Mouse (Mus musculus): ENCODE measurements around the gene Gm4756. TPM values are rescaled to one million over a fixed set of nuclear protein-coding genes. Genes with fewer than 3 reads are reported as not detected.

The Gm4756 gene
- total and polyA plus RNA-seq, 3 experiments: not detected

DNA sequence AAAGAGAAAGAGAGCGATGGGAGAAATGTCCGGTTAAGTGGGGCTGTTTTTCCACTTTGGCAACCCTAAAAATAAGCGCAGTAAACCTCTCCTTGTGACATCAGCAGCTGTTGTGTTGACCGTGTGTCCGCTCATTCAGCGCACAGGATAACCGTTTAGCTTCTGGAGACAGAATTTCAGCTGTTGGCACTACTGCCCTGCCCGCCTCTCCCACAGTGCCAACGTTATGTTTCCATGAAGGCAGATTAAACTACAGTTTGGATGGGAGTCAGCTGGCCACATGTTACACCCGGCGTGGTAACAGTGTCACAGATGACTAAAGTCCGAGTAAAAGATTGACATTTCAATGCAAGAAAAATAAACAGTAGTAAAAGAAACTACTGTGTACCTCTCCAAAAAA is 45.0 kb upstream of the Gm4756 start:
- no peak for DNase-seq (ENCODE audit: extremely low read depth)
- TF ChIP-seq HCFC1 (IDR thresholded peaks at IDR 0.05; ENCODE audit: low read depth, low read length): no peak
- no peak for TF ChIP-seq CHD2 (IDR thresholded peaks at IDR 0.05; ENCODE audit: low read length)
- TF ChIP-seq USF1 (IDR thresholded peaks at IDR 0.05; ENCODE audit: low read depth, low read length): no peak
- no peak for TF ChIP-seq POLR2A (IDR thresholded peaks at IDR 0.05; ENCODE audit: low read depth, low read length)
- no peak for TF ChIP-seq EP300 (IDR thresholded peaks at IDR 0.05; ENCODE audit: low read length)
- TF ChIP-seq JUN (IDR thresholded peaks at IDR 0.05; ENCODE audit: insufficient read depth, low read depth, low read length): no peak
- TF ChIP-seq RCOR1 (conservative IDR thresholded peaks at IDR 0.05; ENCODE audit: low read depth, low read length): no peak
- no peak for TF ChIP-seq KAT2A (IDR thresholded peaks at IDR 0.05; ENCODE audit: insufficient replicate concordance, low read length)
- no peak for TF ChIP-seq UBTF (IDR thresholded peaks at IDR 0.05; ENCODE audit: low read depth, low read length)
- no peak for TF ChIP-seq RAD21 (IDR thresholded peaks at IDR 0.05; ENCODE audit: low read depth, low read length)
- TF ChIP-seq POLR2AphosphoS2 (IDR thresholded peaks at IDR 0.05; ENCODE audit: low read depth, low read length): no peak
- no peak for TF ChIP-seq GABPA (IDR thresholded peaks at IDR 0.05; ENCODE audit: insufficient replicate concordance, low read depth, low read length)
- TF ChIP-seq ETS1 (conservative IDR thresholded peaks at IDR 0.05; ENCODE audit: low read depth, low read length): no peak
- TF ChIP-seq CHD1 (IDR thresholded peaks at IDR 0.05; ENCODE audit: low read depth, low read length): no peak
- no peak for TF ChIP-seq CTCF (conservative IDR thresholded peaks at IDR 0.05 in 1 of 2, IDR thresholded peaks at IDR 0.05 in 1 of 2; ENCODE audit: low read depth in 2 of 2, low read length in 2 of 2)
- Histone ChIP-seq H3K4me1 (ENCODE audit: control insufficient read depth in 1 of 2, insufficient read depth in 2 of 2) (no peaks in the 10 kb centered on the region; a peak in 1 of 4 replicates), H3K27me3 (replicated peaks) (no peaks in the 10 kb centered on the region), H3K36me3 (replicated peaks in 1 of 2; ENCODE audit: control insufficient read depth in 1 of 2, insufficient read depth in 1 of 2, low read length in 1 of 2) (no peaks in the 10 kb centered on the region), H3K4me2 (ENCODE audit: insufficient read depth, low read depth, poor library complexity, severe bottlenecking) (peak overlapping the region; percentile 59), H3K79me2 (replicated peaks; ENCODE audit: control insufficient read depth, extremely low read depth, insufficient read depth, poor library complexity, severe bottlenecking) (no peaks in the 10 kb centered on the region), H3K9ac (ENCODE audit: insufficient read depth, low read depth) (no peak overlapping the region), H3K27ac (ENCODE audit: insufficient read depth, low read depth) (no peak overlapping the region), H3K9me3 (replicated peaks; ENCODE audit: low read length) (no peaks in the 10 kb centered on the region), H3K4me3 (replicated peaks in 1 of 3; ENCODE audit: low read depth in 2 of 3, low read length in 2 of 3, poor library complexity in 1 of 3) (no peak overlapping the region)
- dilution Hi-C loops (cut with MboI; ENCODE audit: extremely low pct_ligation_motif_present, extremely low pct_unique_long_range_greater_than_20kb, low sequenced_read_pairs) (no loop called here), in situ Hi-C loops (cut with MboI; ENCODE audit: low pct_ligation_motif_present, low pct_unique_long_range_greater_than_20kb, low sequenced_read_pairs) (loop anchor here (10.0 kb wide), 2 partner anchors 230 to 280 kb away; no protein-coding TSS in a partner anchor)

DNA sequence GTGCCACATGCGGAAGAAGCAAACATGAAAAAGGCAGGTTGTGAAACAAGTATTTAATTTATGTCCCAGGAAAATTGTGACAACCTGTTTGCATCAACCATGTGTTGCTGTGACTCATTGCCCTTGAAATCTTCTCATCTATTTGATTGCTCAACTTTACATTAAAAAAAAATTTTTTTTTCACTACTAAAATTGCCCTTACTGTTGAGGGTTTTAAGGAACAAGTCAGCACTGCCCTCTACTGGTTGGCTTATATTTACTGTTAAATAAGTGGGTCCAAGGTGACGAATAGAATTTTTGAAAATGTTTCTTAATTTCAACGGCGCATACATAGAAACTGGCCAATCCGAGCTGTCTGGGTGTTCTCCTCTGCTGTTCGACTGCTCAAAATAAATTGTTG is 44.4 kb upstream of the Gm4756 start:
- in situ Hi-C loops (cut with MboI; ENCODE audit: low pct_ligation_motif_present, low pct_unique_long_range_greater_than_20kb, low sequenced_read_pairs): loop anchor here (10.0 kb wide), 2 partner anchors 229 to 281 kb away; no protein-coding TSS in a partner anchor
- no peaks in the 10 kb centered on the region for H3K9me3 ChIP-seq (replicated peaks; ENCODE audit: low read length)
- dilution Hi-C loops (cut with MboI; ENCODE audit: extremely low pct_ligation_motif_present, extremely low pct_unique_long_range_greater_than_20kb, low sequenced_read_pairs): no loop called here
- TF ChIP-seq NRF1 (IDR thresholded peaks at IDR 0.05; ENCODE audit: low read depth, low read length) (no peak), ETS1 (conservative IDR thresholded peaks at IDR 0.05; ENCODE audit: low read depth, low read length) (no peak), SMC3 (IDR thresholded peaks at IDR 0.05; ENCODE audit: low read depth, low read length) (peak; percentile 55), RCOR1 (conservative IDR thresholded peaks at IDR 0.05; ENCODE audit: low read depth, low read length) (no peak), ELF1 (IDR thresholded peaks at IDR 0.05; ENCODE audit: low read depth, low read length) (no peak), CTCF (conservative IDR thresholded peaks at IDR 0.05 in 1 of 2, IDR thresholded peaks at IDR 0.05 in 1 of 2; ENCODE audit: low read depth in 2 of 2, low read length in 2 of 2) (peak; percentile 18 to 78; a peak in 3 of 4 replicates), TCF12 (IDR thresholded peaks at IDR 0.05; ENCODE audit: low read depth, low read length) (no peak), HCFC1 (IDR thresholded peaks at IDR 0.05; ENCODE audit: low read depth, low read length) (no peak), MAX (IDR thresholded peaks at IDR 0.05; ENCODE audit: low read length) (no peak), UBTF (IDR thresholded peaks at IDR 0.05; ENCODE audit: low read depth, low read length) (no peak), MAZ (IDR thresholded peaks at IDR 0.05; ENCODE audit: low read depth, low read length) (no peak), E2F4 (IDR thresholded peaks at IDR 0.05; ENCODE audit: insufficient replicate concordance, low read depth, low read length) (no peak), JUN (IDR thresholded peaks at IDR 0.05; ENCODE audit: insufficient read depth, low read depth, low read length) (no peak), PAX5 (IDR thresholded peaks at IDR 0.05; ENCODE audit: low read length) (no peak), CHD2 (IDR thresholded peaks at IDR 0.05; ENCODE audit: low read length) (no peak), POLR2A (IDR thresholded peaks at IDR 0.05; ENCODE audit: low read depth, low read length) (no peak), TBP (conservative IDR thresholded peaks at IDR 0.05; ENCODE audit: low read depth, low read length) (no peak), ZKSCAN1 (IDR thresholded peaks at IDR 0.05; ENCODE audit: borderline replicate concordance, low read depth, low read length) (no peak), ZNF384 (IDR thresholded peaks at IDR 0.05; ENCODE audit: low read depth, low read length) (peak; percentile 88), POLR2AphosphoS2 (IDR thresholded peaks at IDR 0.05; ENCODE audit: low read depth, low read length) (no peak), MXI1 (IDR thresholded peaks at IDR 0.05; ENCODE audit: low read depth, low read length) (no peak), ZC3H11A (IDR thresholded peaks at IDR 0.05; ENCODE audit: low read depth, low read length) (peak; percentile 18; the same call in 1 of the 2 replicates), NELFE (IDR thresholded peaks at IDR 0.05; ENCODE audit: low read depth, low read length) (no peak), GABPA (IDR thresholded peaks at IDR 0.05; ENCODE audit: insufficient replicate concordance, low read depth, low read length) (no peak), SIN3A (IDR thresholded peaks at IDR 0.05; ENCODE audit: low read length) (no peak), USF2 (conservative IDR thresholded peaks at IDR 0.05; ENCODE audit: low read depth, low read length) (no peak)

More for the DNA sequence above, 44.4 kb upstream of the Gm4756 start:
- H3K36me3 ChIP-seq (replicated peaks in 1 of 2; ENCODE audit: control insufficient read depth in 1 of 2, insufficient read depth in 1 of 2, low read length in 1 of 2): no peaks in the 10 kb centered on the region
- peak overlapping the region; percentile 59 for H3K4me2 ChIP-seq (ENCODE audit: insufficient read depth, low read depth, poor library complexity, severe bottlenecking)
- H3K4me1 ChIP-seq (ENCODE audit: control insufficient read depth in 1 of 2, insufficient read depth in 2 of 2): no peaks in the 10 kb centered on the region; a peak in 1 of 4 replicates
- no peak overlapping the region for H3K27ac ChIP-seq (ENCODE audit: insufficient read depth, low read depth)
- no peak overlapping the region for H3K9ac ChIP-seq (ENCODE audit: insufficient read depth, low read depth)
- no peak overlapping the region for H3K4me3 ChIP-seq (replicated peaks in 1 of 3; ENCODE audit: low read depth in 2 of 3, low read length in 2 of 3, poor library complexity in 1 of 3)
- H3K79me2 ChIP-seq (replicated peaks; ENCODE audit: control insufficient read depth, extremely low read depth, insufficient read depth, poor library complexity, severe bottlenecking): no peaks in the 10 kb centered on the region
- peak; percentile 58 for DNase-seq (ENCODE audit: extremely low read depth)
- no peaks in the 10 kb centered on the region for H3K27me3 ChIP-seq (replicated peaks)
